Mouse (Mus musculus): ENCODE results near the gene Aptx.

The Aptx gene

DNA sequence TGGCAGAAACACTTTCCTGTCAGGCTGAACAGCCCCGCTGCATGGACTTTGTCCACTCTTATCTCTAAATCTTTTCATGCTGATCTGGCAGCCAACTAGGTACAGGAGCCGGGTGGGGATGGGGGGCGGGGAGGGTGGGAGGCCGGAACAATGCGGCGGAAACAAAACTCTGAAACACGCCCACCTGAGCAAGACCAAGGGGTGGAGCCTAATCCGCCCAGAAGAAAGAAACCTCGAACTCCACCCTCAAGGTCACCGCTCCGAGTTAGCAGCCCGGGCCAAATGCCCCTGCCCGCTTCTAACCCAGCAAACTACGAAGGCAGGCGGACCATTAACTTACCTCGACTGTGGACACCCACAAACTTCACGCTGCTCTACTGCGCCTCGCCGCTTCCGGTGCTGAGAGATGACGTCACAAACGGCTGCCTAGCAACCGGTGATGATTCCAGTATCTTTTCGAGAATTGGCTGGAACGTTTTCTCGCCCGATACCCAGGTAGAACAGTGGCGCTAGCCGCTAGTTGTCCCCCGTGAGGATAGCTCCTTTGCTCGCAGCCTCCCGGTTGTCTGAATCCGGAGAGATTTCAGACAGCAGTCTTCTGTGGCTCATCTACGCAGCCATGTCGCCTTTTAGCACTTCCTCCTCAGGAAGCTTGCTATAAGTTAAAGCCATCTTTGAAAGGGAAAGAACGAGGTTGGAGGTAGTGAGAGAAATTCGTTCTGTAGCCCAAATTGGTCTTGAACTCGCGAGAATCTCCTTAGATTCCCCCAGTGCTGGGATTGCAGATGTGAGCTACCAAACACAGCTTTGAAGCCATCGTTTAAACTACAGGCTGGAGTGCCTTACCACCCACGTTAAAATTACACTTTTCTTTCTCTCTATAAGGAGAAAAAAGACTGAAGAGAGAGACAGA, at the start of gene Aptx:
Gene Aptx (minus strand): TSS at position 398 of the 913 bp plus-strand sequence.
- DNase-seq (ENCODE audit: low read depth in 1 of 2, low spot score in 2 of 2), result peak; percentile 86 to 95

DNA sequence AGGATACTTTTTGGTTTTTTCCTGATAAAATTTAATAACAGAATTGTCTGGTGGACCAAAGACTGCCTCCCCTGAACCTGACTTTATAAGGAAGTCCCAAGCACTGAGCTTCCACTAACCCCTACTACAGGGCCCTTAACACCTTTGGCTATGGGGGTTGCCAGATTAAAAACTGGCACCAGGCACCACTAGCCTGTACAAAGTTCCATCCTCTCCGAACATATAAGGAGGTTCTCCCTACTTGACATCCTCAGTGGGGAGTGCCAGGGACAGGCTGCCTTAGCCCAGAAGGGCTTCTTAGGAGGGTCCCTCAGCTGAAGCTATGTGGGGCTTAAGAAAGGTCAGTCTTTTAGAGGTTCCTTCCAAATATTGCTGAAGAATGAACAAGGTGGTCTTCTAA, 32.4 kb upstream of the Aptx start:
- DNase-seq (ENCODE audit: low read depth in 1 of 2, low spot score in 2 of 2), result no peak

DNA sequence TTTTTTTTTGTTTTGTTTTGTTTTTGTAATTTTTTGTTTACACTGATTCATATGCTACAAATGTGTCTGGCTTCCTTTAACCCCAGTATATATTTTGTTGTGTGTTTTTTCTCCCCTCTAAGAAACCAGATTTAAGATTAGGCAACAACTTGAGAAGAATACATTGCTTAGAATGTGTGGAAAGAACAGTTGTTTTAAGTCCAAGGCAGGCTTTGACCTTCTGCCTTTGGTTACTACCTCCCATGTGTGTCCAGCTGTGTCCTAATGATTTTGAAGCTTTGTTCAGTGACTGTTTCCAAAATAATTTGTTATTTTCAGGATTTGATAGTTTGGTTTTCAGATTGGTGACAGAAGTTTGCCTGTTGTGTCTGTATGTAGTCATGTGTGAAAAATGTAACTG, 28.3 kb upstream of the Aptx start:
- no peak for DNase-seq (ENCODE audit: low read depth in 1 of 2, low spot score in 2 of 2)

DNA sequence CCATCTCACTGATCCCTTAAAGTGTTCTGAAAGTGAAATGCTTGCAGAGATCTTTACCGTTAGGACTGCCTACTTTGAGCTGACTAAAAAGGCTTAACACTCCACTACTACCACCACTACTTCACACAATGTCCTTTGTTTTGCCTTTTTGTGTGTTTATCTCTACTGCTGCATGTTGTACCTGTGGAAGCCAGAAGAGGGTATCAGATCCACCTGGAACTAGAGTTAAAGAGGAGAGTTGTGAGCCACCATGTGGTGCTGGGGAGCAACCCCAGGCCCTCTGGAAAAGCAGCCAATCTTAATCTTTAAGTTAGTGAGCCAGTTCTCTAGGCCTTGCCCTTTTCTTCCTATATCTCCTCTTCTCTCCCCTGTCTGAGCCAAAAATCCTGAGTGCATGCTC, 24.3 kb upstream of the Aptx start:
- DNase-seq (ENCODE audit: low read depth in 1 of 2, low spot score in 2 of 2), result no peak

DNA sequence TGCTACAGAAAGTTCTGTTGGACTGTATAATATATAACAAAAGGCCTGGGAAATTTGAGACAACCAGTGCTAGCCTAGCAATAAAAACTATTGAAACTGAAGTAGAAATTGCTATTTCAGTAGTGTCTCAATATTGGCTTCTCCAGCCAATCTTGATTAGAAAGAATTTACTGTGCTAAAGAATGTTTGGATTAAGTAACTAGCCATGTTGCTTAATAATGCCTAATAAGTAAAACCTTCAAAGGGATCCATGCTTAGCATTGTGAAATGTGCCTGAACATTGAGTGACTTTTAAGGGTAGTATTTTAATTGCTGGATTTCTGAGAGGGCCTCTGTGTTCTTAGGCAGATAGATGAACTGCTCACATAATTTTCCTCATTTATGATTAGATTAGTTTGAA, 22.6 kb upstream of the Aptx start:
- DNase-seq (ENCODE audit: low read depth in 1 of 2, low spot score in 2 of 2), result no peak

DNA sequence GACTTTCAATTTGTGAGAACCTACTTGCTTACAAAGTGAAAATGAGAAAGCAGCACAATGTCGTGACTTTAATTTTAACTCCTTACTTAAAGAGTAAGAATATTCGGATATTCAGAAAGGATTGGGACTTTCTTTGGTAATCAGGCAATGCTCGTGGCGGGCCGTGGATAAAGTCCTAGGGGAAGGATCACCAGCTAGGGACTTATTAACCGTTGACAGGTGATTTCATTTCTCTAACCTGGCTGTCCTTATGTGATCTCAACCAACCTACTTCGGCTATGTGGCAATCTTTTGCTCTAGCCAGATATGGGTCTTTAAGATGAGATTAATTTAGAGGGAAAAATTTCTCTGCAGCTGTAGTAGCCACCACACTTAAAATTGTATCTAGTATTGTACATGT, 22.1 kb upstream of the Aptx start:
- no peak for DNase-seq (ENCODE audit: low read depth in 1 of 2, low spot score in 2 of 2)

DNA sequence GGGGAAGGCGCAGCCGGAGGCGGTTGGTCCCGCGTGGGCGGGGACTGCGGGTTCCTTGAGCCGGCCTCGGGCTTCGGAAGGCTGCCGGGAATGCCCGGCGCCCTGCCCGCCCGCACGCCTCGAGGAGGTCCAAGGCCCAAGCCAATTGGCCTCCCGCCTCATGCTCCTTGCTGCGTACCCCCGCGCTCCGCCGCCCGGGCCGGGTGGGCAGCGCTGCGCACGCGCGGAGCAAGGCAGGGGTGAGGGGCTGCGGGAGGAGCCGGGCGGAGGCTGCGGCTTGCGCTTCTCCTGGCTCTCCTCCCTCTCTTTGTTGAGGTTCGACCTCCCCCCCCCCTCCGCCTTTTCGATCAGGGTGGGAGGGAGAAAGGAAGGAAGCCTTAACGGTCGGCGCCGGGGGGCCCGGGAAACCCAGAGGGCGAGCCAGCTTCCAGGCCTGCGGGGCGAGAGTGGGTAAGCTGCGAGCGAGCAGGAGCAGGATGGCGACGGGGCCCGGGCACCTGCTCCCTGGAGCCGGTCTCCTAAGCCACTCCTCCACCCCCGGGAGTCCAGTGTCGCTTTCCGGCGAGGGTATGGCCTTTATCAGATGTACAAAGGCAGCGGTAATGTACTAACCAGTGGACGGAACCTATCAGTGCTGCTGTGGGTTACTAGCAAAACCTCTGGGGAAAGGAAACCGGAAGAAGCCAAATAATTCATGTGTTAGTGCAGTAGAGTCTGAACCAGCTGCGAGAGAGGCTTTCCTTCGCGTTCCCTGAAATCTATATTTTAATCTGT, 19.9 kb upstream of the Aptx start:
- DNase-seq (ENCODE audit: low read depth in 1 of 2, low spot score in 2 of 2), result peak; percentile 21 to 46

DNA sequence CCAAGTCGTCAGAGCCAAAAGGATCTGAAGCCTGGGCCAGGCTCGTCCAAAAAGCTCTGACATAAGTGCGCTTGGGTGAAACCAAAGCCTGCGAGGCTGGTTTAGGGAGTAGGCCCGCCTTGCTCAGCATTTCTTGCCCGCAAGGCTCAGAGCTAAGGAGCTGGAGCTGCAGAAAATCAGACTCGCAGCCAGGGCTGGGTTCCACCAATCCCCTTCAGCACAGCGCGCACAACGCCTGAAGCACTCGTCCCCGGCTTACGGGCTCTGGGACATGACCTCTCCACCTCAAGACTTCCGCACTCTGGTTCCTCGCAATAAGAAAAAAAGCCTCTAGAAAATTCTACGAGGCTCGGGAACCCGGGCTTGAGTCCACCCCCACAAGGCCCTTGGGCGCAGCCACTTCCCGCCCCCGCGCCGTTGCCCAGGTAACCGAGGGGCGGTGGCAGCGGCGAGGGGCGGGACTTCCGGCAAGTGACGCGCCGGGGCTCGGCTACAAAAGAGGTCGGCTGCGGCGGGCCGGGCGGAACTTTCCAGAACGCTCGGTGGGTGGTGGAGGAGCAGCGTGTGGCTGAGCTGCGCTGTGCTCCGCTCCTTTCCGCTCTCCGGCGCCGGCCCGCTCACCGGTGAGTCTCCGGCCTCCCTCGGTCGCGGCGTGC, 19.1 kb upstream of the Aptx start, which contains the start of gene Dnaja1:
Gene Dnaja1 (plus strand): TSS at position 140 of the 656 bp plus-strand sequence.
- DNase-seq (ENCODE audit: low read depth in 1 of 2, low spot score in 2 of 2), result peak; percentile 93 to 97

DNA sequence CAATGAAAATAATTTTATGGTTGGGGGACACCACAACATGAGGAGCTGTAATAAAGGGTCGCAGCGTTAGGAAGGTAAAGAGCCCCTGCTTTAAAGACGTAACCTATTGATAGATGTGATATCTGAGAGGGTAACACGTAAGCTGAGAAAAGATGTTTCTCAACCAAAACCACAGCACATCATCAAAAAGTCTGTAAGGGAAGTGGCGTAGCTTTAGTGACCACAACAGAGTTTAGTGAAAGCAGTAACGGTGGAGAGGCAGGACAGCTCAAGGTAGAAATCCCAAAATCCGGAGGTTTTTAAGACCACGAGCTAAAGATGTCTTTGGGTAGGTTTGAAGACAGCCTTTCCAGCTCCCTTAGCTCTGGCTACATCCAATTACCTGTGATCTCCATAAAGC, 17.9 kb upstream of the Aptx start:
- DNase-seq (ENCODE audit: low read depth in 1 of 2, low spot score in 2 of 2), result no peak

DNA sequence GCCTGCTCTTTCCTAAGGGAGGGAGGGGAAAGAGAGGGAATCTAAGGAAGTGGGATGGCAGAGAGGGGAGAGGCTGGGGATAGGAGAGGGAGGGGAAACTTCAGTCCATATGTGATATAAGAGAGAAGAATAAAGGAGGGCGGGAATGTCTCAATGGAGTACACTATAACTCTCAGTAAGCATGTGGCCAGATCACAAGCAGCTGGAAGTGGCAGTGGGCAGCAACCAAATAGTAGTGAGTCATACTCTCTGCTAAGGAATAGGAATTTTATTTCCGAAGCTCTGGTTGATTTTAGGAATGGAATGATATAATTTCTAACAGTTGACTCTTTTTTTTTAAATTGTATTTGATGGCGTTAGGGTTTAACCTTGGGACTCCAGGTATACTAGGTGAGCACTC, 14.1 kb upstream of the Aptx start:
- no peak for DNase-seq (ENCODE audit: low read depth in 1 of 2, low spot score in 2 of 2)

DNA sequence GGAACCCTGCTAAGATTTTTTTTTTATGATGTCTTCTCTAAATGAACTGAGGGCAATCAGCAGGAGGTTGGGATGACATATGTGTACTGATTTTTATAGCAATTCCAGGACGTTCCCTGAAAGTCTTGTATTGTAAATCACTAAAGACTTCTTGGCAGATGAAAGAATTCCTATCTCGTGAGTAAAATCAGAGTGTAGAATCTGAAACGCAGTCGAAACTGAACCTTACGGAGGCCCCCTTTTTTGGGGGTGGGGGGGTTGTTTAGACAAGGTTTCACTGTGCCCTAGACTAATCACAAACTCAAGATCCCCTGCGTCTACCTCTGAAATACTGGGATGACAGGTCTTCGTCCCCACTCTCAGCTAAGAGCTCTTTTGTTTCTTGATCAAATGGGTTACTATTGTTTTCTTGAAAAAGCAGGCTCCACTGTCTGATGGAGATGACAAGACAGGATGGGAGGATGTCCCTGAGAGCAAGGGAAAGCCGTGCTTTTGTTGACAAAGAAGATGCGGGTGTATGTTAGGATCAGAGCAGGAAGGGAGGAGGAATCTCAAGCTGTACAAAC, 799 bp upstream of the Aptx start:
- no peak for DNase-seq (ENCODE audit: low read depth in 1 of 2, low spot score in 2 of 2)

DNA sequence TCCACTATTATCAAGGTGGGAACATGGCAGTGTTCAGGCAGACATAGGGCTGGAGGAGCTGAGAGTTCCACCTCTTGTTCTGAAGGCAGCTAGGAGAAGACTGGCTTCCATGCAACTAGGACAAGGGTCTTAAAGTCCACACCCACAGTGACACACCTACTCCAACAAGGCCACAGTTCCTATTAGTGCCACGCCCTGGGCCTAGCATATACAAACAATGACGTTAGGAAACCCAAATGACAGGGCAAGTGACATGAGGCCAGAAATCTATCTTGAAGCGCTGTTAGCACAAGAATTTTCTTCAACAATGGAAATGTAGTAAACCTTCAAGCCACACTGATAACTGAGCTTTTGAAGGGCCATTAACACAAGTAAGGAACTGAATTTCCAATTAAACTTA, 1.2 kb downstream of the Aptx start:
- no peak for DNase-seq (ENCODE audit: low read depth in 1 of 2, low spot score in 2 of 2)

DNA sequence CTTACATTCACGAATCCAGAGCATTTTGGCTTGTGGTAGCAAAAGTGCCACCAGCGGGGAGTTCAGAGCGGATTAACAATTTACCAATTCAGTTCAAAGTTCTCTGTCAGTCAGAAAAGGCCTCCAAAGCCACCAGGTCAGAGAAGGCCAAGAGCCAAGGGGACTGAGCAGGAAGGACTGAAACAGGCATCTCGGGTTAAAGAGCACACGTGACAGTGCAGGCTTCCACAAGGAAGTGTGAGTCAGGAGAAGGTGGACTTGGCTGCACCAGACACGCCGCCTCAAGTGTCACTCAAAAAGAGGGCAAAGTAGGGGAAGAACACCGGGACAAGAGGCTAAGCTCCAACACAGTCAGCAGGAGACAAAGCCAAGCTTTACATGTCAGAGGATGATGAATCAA, 2.8 kb downstream of the Aptx start:
- DNase-seq (ENCODE audit: low read depth in 1 of 2, low spot score in 2 of 2), result no peak

DNA sequence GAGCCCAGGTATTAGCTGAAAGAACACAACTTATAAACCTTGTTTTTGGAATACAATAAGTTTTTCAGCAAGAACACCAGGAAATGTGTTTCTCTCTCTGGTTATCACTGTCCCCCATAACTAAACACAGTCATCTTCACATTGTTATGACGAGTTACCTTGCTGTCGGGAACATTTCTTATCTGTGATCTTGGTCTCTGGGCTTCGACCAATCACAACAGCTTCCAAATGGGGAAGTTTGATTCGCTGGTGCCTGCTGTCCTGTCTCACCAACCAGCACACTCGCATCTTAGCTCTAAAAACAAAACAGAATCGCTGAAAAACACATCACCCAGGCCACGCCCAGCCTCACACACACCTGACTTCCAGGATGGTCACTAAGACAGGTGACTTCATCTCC, 5.9 kb downstream of the Aptx start:
- DNase-seq (ENCODE audit: low read depth in 1 of 2, low spot score in 2 of 2), result no peak

DNA sequence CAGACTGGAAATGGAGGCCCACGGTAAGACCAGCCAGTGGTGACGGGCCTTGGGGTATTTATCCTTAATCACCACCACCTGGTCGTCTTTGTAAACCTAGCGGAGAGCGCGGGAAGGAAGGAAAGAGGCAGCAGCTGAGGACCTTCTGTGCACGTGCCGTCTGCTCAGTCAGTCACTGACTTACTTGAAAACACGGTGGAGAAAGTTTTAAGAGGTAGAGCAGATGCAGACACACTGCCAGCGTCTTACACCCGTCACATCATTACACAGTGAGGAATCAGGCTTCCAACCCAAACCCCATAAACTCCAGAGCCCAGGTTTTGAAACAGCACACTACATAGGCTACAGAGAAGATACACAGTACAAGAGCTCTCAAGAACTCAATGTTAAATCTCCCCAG, 11.9 kb downstream of the Aptx start:
- DNase-seq (ENCODE audit: low read depth in 1 of 2, low spot score in 2 of 2), result no peak

DNA sequence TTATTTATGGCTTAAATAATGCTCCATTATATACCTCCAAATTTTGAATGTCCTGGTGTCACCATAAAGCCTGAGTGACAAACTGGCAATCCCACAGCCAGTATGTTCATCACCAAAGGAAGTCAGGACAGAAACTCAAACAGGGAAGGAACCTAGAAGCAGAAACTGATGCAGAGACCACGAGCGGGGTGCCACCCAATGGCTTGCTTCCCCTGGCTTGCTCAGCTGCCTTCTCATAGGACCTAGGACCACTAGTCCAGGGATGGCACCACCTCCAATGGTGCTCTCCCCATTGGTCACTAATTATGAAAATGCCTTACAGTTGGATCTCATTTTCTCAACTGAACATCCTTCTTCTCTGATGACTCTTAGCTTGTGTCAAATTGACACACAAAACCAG, 19.7 kb downstream of the Aptx start:
- DNase-seq (ENCODE audit: low read depth in 1 of 2, low spot score in 2 of 2), result peak in 1 of 2 experiments; percentile 18

DNA sequence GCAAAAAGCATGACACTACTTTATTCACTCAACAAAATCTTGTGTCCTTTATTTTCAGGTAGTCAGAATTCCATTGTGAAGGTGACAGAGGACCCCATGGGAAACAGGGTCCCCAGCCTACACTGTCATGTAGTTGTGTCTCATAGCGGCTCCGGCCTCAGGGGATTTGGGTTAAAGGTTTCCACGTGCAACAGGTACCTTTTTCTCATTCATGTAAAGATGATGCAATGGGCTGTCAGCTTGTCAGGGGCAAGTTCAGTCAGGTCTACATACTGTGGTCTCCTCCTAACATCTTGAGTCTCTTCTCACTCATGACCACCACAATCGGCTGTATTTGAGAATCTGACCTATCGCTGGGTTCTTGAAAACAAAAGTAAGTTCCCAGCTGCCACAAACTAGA, 20.6 kb downstream of the Aptx start:
- no peak for DNase-seq (ENCODE audit: low read depth in 1 of 2, low spot score in 2 of 2)

DNA sequence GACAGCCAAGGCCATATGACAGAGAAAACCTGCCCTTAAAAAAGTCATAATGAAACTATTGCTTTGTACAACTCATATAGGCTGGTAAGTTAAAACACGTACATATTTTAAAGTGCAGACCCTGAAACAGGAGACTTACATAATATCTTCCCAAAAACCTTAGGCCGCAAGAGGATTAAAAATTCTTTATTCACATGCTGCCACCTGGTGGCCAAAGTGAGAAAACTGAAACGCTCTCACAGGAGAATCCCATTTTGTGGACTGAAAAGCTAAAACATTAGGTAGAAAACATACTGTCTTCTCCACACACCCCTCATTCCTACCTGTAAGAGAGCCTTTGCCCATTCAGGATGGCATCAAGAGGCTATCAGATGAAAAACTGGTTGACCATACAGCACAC, 21.1 kb downstream of the Aptx start:
- DNase-seq (ENCODE audit: low read depth in 1 of 2, low spot score in 2 of 2), result no peak

DNA sequence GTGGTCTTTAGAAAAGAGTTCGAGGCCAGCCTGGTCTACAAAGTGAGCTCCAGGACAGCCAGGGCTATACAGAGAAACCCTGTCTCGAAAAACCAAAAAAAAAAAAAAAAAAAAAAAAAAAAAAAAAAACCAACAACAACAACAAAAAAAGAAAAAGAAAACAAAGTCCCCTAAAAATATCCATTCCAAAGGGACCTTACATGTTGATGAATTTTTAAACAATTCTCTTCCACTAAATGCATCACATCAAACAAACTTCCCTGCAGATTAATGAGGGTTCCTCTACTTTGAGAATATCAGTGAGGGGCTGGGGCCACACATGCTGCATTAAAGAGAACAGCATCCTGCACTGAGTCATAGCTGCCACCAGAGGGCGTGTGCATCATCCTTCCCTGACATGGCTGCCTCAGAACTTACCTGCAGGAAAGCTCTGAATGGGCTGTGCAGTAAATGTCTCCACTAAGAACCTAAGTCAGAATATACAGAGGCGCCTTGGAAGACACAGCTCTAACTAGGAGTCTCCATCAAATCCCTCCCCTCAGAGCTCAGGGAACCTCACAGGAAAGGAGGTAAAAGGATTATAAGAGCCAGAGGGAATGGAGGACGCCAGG, 22.6 kb downstream of the Aptx start:
- DNase-seq (ENCODE audit: low read depth in 1 of 2, low spot score in 2 of 2), result no peak

DNA sequence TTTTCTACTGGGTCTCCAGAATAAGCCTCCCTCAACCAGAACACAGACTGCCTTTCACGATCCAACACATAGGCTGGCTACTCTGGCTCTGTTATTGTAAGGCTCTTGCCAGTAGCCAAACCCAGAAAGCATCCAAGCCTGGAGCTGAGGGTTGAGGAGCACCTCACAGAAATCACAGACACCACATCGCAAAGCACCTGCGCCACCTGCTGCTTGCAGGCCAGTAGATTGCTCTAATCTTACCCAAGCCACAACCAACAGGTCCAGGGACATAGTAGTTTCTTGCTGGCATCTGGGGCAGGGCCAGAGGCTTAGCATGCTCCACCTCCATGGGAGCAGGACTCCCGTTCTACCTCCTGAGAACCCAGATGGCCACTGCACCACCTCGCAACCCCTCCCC, 25.9 kb downstream of the Aptx start:
- DNase-seq (ENCODE audit: low read depth in 1 of 2, low spot score in 2 of 2), result no peak

DNA sequence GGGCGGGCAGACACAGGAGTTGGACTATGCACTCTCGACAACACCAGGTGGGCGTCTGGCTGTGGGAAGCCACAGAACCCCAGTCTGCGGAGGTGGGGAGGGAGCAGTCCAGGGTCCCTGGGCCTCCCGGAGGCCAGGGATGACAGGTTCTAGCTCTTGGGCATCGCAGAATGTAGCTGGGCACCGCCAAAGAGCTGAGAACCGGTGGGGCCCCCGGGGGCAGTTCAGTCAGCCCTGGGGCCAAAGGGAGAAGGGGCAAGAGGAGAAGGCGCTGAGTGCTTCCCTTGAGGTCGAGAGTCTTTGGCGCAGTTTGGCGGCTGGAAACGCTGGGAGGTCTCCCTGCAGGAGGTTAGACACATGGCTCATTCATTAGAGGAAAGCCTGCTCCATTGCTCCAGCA, 26.7 kb downstream of the Aptx start:
- DNase-seq (ENCODE audit: low read depth in 1 of 2, low spot score in 2 of 2), result no peak

Data from monocyte, adult 2 months (primary cell).